Mouse (Mus musculus) liver, embryonic 18 days (tissue): ENCODE data around the gene Olfr1202. TPM values are rescaled to one million over a fixed set of nuclear protein-coding genes. Genes with fewer than 3 reads are reported as not detected.

Experiments used
- polyA plus RNA-seq: library from polyadenylated mRNA; depleted of rRNA; stranded (reverse); fragments of >200 nt; gene quantifications from 2 replicates; pipeline ENCODE4 v1.2.3, GENCODE M21; 2012; rRNA removed

The Olfr1202 gene
- polyA plus RNA-seq = not detected in 2 replicates

GRCm38 (mm10) chr2:88814196-88814595 is at the start of gene Olfr1202:
Gene Olfr1202, plus strand, starts transcription at chr2:88814496.

DNA sequence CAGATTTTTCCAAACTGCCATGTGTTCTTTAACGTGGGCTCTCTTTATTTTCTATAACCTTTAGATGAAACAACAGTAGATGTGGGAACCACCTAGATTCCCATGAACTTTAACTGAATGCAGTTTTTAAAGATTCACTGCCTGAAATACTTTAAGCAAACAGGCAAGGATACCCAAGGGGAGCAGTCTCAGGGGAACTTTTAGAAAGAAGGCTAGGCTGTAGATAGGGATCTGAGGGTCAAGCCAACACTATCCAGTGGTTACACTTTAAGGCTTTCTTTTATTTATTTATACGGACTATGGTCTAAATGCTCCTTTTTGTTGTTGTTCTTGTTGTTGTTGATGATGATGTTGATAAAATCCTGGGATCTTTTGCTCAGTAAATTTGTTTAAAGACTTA is 43.9 kb upstream of the Olfr1202 start, which contains the start of gene Olfr1200:
Gene Olfr1200, minus strand, starts transcription at position 101 of the 400 bp plus-strand sequence.

DNA sequence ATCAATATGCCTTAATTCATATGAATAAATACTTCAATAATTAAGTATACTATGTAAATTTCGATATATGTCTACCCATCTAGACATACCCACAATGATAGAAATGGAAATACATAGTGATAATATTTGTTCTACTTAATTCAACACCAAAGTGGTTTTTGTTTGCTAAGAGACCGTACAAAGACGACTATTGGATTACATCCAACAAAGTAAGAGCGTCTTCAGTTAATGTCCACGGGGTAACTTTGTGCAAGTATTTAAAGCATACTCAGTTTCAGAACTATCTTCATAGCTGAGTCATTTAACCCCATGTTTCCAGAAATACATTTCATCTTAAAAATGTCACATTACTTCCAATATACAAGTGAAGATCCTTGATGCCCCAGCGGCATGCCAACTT is 21.6 kb upstream of the Olfr1202 start, which contains the start of gene Olfr1201:
Gene Olfr1201, plus strand, starts transcription at position 301 of the 400 bp plus-strand sequence.

DNA sequence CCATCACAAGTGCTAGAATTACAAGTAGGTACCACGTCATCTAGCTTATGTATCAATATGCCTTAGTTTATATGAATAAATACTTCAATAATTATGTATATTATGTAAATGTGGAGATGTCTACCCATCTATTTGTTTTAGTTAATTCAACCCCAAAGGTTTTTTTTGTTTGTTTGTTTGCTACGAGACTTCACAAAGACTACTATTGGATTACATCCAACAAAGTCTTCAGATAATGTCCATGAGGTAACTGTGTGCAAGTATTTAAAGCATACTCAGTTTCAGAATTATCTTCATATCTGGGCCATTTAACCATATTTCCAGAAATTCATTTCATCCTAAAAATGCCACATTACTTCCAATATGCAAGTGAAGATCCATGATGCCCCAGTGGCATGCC is 15.1 kb downstream of the Olfr1202 start, which contains the start of gene Olfr1205:
Gene Olfr1205, plus strand, starts transcription at position 301 of the 400 bp plus-strand sequence.

GRCm38 (mm10) chr2:88848992-88849391 is 34.7 kb downstream of the Olfr1202 start, which contains the start of gene Olfr1204:
Gene Olfr1204, plus strand, starts transcription at chr2:88849292.

GRCm38 (mm10) chr2:88862931-88863330 is 48.6 kb downstream of the Olfr1202 start, which contains the start of gene Olfr1206:
Gene Olfr1206, plus strand, starts transcription at chr2:88863231.

Other genes starting within 250 kb of the Olfr1202 start
- gene Olfr1189, start 228.0 kb upstream of the Olfr1202 start, polyA plus RNA-seq = not detected in 2 replicates
- gene Olfr1191-ps1, start 174.0 kb upstream of the Olfr1202 start, polyA plus RNA-seq = not detected in 2 replicates
- gene Olfr1192-ps1, start 166.0 kb upstream of the Olfr1202 start, polyA plus RNA-seq = not detected in 2 replicates
- not detected in 2 replicates for gene Olfr1193, start 138.9 kb upstream of the Olfr1202 start, polyA plus RNA-seq
- not detected in 2 replicates for gene Olfr1195, start 125.3 kb upstream of the Olfr1202 start, polyA plus RNA-seq
- gene Olfr1196, start 109.9 kb upstream of the Olfr1202 start, polyA plus RNA-seq = not detected in 2 replicates
- gene Olfr1197, start 82.1 kb upstream of the Olfr1202 start, polyA plus RNA-seq = not detected in 2 replicates
- not detected in 2 replicates for gene Olfr1198, start 63.1 kb upstream of the Olfr1202 start, polyA plus RNA-seq
- not detected in 2 replicates for gene Olfr1199, start 54.0 kb upstream of the Olfr1202 start, polyA plus RNA-seq
- gene Olfr1200, start 44.0 kb upstream of the Olfr1202 start, polyA plus RNA-seq = not detected in 2 replicates
- gene Olfr1201, start 21.5 kb upstream of the Olfr1202 start, polyA plus RNA-seq = not detected in 2 replicates
- gene Olfr1205, start 15.2 kb downstream of the Olfr1202 start, polyA plus RNA-seq = not detected in 2 replicates
- not detected in 2 replicates for gene Olfr1204, start 34.8 kb downstream of the Olfr1202 start, polyA plus RNA-seq
- gene Olfr1206, start 48.7 kb downstream of the Olfr1202 start, polyA plus RNA-seq = not detected in 2 replicates
- gene Olfr1208, start 87.8 kb downstream of the Olfr1202 start, polyA plus RNA-seq = not detected in 2 replicates
- gene Olfr1209, start 100.7 kb downstream of the Olfr1202 start, polyA plus RNA-seq = not detected in 2 replicates
- gene Olfr1211, start 123.6 kb downstream of the Olfr1202 start, polyA plus RNA-seq = not detected in 2 replicates
- gene Olfr1212, start 139.5 kb downstream of the Olfr1202 start, polyA plus RNA-seq = not detected in 2 replicates
- gene Gm13762, start 165.8 kb downstream of the Olfr1202 start, polyA plus RNA-seq = not detected in 2 replicates
- not detected in 2 replicates for gene Olfr1214, start 178.2 kb downstream of the Olfr1202 start, polyA plus RNA-seq
- gene Olfr1215, start 192.5 kb downstream of the Olfr1202 start, polyA plus RNA-seq = not detected in 2 replicates
- gene Olfr1216, start 203.8 kb downstream of the Olfr1202 start, polyA plus RNA-seq = not detected in 2 replicates
- not detected in 2 replicates for gene Olfr1217, start 217.6 kb downstream of the Olfr1202 start, polyA plus RNA-seq
- gene Olfr1218, start 246.7 kb downstream of the Olfr1202 start, polyA plus RNA-seq = not detected in 2 replicates